Mouse (Mus musculus) heart, postnatal 0 days (tissue): ENCODE results near the gene BC051665.

Experiments used
- CTCF ChIP-seq: IDR thresholded peaks from 2 replicates; pipeline ENCODE4 v1.5.1; 2016; ENCODE audit warnings: antibody characterized with exemption, control low read depth, low read depth
- EP300 ChIP-seq: IDR thresholded peaks from 2 replicates; pipeline ENCODE4 v1.6.1; 2016; ENCODE audit warnings: antibody characterized with exemption, low read depth

DNA sequence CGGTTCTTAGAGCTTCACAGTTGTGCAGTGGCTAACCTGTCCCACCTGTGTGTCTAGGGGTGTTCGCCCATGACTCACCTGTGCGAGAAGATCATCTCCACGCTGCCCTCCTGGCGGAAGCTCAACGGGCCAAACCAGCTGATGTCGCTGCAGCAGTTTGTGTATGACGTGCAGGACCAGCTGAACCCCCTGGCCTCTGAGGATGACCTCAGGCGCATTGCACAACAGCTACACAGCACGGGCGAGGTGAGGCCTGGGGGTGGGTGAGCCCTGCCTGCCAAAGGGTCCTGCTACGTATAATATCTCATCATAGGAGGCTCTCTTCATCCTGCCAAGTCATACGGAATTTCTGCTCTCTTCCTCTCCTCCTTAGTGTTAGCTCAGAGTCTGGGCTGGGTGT, 28.9 kb downstream of the BC051665 start:
- TF ChIP-seq CTCF (no peak), EP300 (no peak)
